Mouse (Mus musculus): Measurements from ENCODE around the gene Gm28374.

DNA sequence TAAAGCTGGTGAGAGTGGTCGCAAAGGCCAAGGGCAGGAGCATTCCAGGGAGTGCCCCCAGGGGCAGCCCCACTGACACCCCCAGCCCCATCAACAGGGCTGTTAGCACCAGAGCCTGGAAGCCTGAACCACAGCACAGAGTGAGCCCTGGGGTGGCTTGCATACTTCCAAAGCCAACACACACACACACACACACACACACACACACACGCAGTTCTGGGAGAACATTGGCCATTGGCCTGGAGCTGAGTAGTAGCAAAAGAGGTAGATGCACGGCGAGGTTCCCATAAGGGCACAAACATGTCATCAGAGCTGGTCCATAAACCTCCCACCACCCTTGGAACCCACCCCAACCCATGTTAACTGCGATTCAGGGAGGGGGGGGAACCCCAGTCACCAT, 15.5 kb downstream of the Gm28374 start:
- TF ChIP-seq CTCF (IDR thresholded peaks at IDR 0.05; ENCODE audit: borderline replicate concordance, insufficient read depth, low read length) (no peak), POLR2A (IDR thresholded peaks at IDR 0.05; ENCODE audit: low read depth, low read length) (no peak)
